Mouse (Mus musculus) embryonic facial prominence, embryonic 10.5 days (tissue): ENCODE data around the gene Phf21b. TPM values are rescaled to one million over a fixed set of nuclear protein-coding genes. Genes with fewer than 3 reads are reported as not detected.
A peak's percentile ranks its signal among the peaks of the same experiment; 100 is the strongest.

Experiments used
- DNase-seq: peaks from one replicate; pipeline ENCODE4 v3.0.0-alpha.2; 2017; ENCODE audit warnings: low spot score
- H3K27ac ChIP-seq: fragments of 300-500 bp; sonication (generic); replicated peaks from 2 replicates; pipeline ENCODE4 v1.5.1; 2016; ENCODE audit warnings: mild to moderate bottlenecking
- H3K27me3 ChIP-seq: fragments of 300-500 bp; sonication (generic); replicated peaks from 2 replicates; pipeline ENCODE4 v1.6.1; 2016; ENCODE audit warnings: low read depth, mild to moderate bottlenecking; ENCODE audit not compliant: poor library complexity, severe bottlenecking
- H3K36me3 ChIP-seq: fragments of 300-500 bp; sonication (generic); replicated peaks from 2 replicates; pipeline ENCODE4 v1.6.1; 2016; ENCODE audit warnings: mild to moderate bottlenecking, moderate library complexity
- H3K4me1 ChIP-seq: fragments of 300-500 bp; sonication (generic); 2 replicates; pipeline ENCODE4 v1.6.1; 2016
- H3K4me3 ChIP-seq: fragments of 300-500 bp; sonication (generic); 2 replicates; pipeline ENCODE4 v1.5.1; 2016; ENCODE audit warnings: mild to moderate bottlenecking, moderate library complexity
- H3K9me3 ChIP-seq: fragments of 300-500 bp; sonication (generic); 2 replicates; pipeline ENCODE4 v1.6.1; 2016; ENCODE audit warnings: mild to moderate bottlenecking
- WGBS: fragments of 180-500 bp; shearing (Covaris S2); methylation state at CpG from one replicate; pipeline ENCODE4 v1.1.7; 2016; 5-methylcytosine and 5-hydroxymethylcytosine counted together
- polyA plus RNA-seq: library from polyadenylated mRNA; unstranded; fragments of >200 nt; fragmentation: Nextera tagmentation; extraction: Ambion mirVana; gene quantifications from 2 replicates; pipeline ENCODE4 v1.2.1, GENCODE M21; 2016

Gene Phf21b
- polyA plus RNA-seq, 1 experiment from 2014 or later = 2.2 TPM

DNA sequence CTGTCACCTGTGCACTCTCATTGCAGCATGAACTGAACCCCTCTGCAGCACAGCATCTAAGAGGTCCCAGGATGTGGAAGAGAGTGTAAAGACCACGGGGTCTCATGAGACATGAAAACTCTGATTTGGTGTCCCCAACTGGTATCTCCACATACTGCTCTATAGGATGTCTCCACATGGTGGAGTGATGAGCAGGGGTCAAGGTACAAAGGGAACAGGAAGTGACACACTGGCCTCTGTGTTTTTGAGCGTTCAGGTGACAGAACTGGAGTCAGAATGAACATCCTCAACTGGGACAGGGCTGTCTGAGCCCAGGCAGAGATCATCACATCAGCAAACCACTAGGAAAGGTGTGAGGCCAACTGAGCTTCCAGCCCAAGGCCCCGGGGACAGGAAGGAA, 15.3 kb downstream of the Phf21b start:
- Histone ChIP-seq H3K4me1 (peaks cover 45% of the 10 kb centered on the region), H3K27ac (no peak overlapping the region), H3K27me3 (no peaks in the 10 kb centered on the region), H3K4me3 (no peak overlapping the region), H3K36me3 (peaks cover 10% of the 10 kb centered on the region; the same call in 1 of the 2 replicates), H3K9me3 (no peaks in the 10 kb centered on the region)
- no peak for DNase-seq
- WGBS = 66% methylated on average over 3 of the region's 3 CpGs

DNA sequence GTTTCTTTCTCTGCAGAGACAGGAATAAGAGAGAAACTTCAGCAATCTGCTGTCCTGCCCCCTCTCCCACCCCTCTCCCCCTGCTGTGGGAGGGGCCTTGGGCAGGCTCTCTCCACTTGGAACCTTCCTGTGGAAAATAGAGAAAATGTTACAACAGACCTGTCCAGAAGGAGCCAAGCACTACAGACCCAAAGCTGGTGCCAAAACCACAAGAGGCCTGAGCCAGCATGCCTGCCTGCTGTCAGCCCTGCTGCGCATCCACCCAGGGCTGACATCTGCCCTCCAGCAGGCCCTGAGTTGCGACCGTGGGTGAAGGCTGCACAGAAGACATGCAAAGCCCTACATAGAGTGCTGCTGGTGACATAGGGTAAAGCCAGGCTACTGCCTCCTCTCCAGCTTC, 16.3 kb downstream of the Phf21b start:
- no peaks in the 10 kb centered on the region for H3K27me3 ChIP-seq
- peaks cover 10% of the 10 kb centered on the region; the same call in 1 of the 2 replicates for H3K36me3 ChIP-seq
- no peak for DNase-seq
- no peaks in the 10 kb centered on the region for H3K9me3 ChIP-seq
- H3K4me1 ChIP-seq = peaks cover 35% of the 10 kb centered on the region
- WGBS = 86% methylated on average over 3 of the region's 3 CpGs
- H3K4me3 ChIP-seq = no peak overlapping the region
- H3K27ac ChIP-seq = no peak overlapping the region

GRCm38 (mm10) chr15:84837896-84838295, 18.0 kb downstream of the Phf21b start:
- Histone ChIP-seq H3K9me3 (no peaks in the 10 kb centered on the region), H3K27me3 (no peaks in the 10 kb centered on the region), H3K4me3 (no peak overlapping the region), H3K36me3 (peaks cover 10% of the 10 kb centered on the region; the same call in 1 of the 2 replicates), H3K4me1 (peaks cover 28% of the 10 kb centered on the region), H3K27ac (no peak overlapping the region)
- DNase-seq = no peak
- WGBS = 90% methylated on average over 6 of the region's 6 CpGs

GRCm38 (mm10) chr15:84829416-84829815, 26.4 kb downstream of the Phf21b start:
- 6% methylated on average over 15 of the region's 15 CpGs for WGBS

GRCm38 (mm10) chr15:84828603-84829002, 27.2 kb downstream of the Phf21b start:
- H3K27me3 ChIP-seq = no peaks in the 10 kb centered on the region
- H3K9me3 ChIP-seq = no peaks in the 10 kb centered on the region
- no peak for DNase-seq
- peaks cover 14% of the 10 kb centered on the region for H3K4me1 ChIP-seq
- peaks cover 4% of the 10 kb centered on the region; the same call in 1 of the 2 replicates for H3K36me3 ChIP-seq
- H3K27ac ChIP-seq = no peak overlapping the region
- H3K4me3 ChIP-seq = no peak overlapping the region
- WGBS = 92% methylated on average over 12 of the region's 12 CpGs

More at GRCm38 (mm10) chr15:84829416-84829815, 26.4 kb downstream of the Phf21b start:
- no peaks in the 10 kb centered on the region for H3K27me3 ChIP-seq
- no peaks in the 10 kb centered on the region for H3K9me3 ChIP-seq
- peaks cover 18% of the 10 kb centered on the region for H3K4me1 ChIP-seq
- peak; percentile 93 for DNase-seq
- no peak overlapping the region for H3K4me3 ChIP-seq
- no peak overlapping the region for H3K27ac ChIP-seq
- peaks cover 4% of the 10 kb centered on the region; the same call in 1 of the 2 replicates for H3K36me3 ChIP-seq

GRCm38 (mm10) chr15:84823086-84823485, 32.8 kb downstream of the Phf21b start:
- H3K27ac ChIP-seq = no peak overlapping the region
- WGBS = 92% methylated on average over 4 of the region's 4 CpGs
- H3K4me1 ChIP-seq = no peaks in the 10 kb centered on the region
- H3K36me3 ChIP-seq = peaks cover 4% of the 10 kb centered on the region; the same call in 1 of the 2 replicates
- H3K4me3 ChIP-seq = no peak overlapping the region
- no peak for DNase-seq
- no peaks in the 10 kb centered on the region for H3K9me3 ChIP-seq
- no peaks in the 10 kb centered on the region for H3K27me3 ChIP-seq

GRCm38 (mm10) chr15:84820811-84821210, 35.0 kb downstream of the Phf21b start:
- Histone ChIP-seq H3K36me3 (peaks cover 8% of the 10 kb centered on the region), H3K27ac (no peak overlapping the region), H3K9me3 (no peaks in the 10 kb centered on the region), H3K27me3 (no peaks in the 10 kb centered on the region), H3K4me1 (no peaks in the 10 kb centered on the region), H3K4me3 (no peak overlapping the region)
- WGBS = 91% methylated on average over 4 of the region's 4 CpGs
- no peak for DNase-seq

GRCm38 (mm10) chr15:84818284-84818683, 37.6 kb downstream of the Phf21b start:
- no peak for DNase-seq
- Histone ChIP-seq H3K36me3 (peaks cover 7% of the 10 kb centered on the region; the same call in 1 of the 2 replicates), H3K27ac (no peak overlapping the region), H3K4me1 (peaks cover 9% of the 10 kb centered on the region), H3K9me3 (no peaks in the 10 kb centered on the region), H3K27me3 (no peaks in the 10 kb centered on the region), H3K4me3 (no peak overlapping the region)
- 87% methylated on average over 11 of the region's 11 CpGs for WGBS

DNA sequence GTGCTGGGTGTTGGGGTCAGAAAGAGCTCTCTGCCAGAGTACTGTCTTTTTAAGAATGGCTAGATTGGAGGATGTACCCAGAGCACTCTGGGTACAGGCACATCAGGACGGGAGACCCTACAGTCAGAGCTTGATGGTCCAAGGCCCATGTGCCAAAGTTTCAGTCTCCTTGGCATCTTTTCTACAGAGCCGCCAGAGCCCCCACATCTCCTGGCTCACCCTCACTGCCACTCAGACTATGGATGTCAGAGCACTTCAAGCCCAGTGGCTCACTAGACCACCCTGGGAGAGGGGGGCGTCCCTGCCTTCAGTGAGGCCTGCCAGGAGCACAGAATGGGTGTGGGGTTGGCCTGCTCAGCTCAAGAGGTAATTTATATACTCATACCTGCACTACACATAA, 38.3 kb downstream of the Phf21b start:
- peaks cover 7% of the 10 kb centered on the region; the same call in 1 of the 2 replicates for H3K36me3 ChIP-seq
- 74% methylated on average over 3 of the region's 3 CpGs for WGBS

DNA sequence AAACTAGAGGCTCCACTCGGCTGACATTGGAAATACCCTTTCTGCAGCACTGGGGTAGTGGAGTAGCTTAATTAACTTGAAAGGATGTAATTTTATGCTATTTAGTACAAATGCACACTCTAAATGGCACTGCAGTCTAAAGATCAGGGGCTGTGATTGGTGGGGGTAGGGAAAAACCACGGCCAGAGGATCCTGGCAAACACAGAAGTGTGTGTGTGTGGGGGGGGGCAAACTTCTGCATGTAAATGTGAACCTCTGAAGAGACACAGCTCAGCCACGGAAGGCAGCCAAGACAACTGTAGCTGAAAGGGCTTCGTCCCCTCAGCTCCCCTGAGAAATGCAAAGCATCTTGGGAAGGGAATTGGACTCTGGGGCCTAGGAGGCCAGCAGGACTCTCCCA, 40.7 kb downstream of the Phf21b start:
- H3K4me3 ChIP-seq = no peak overlapping the region
- no peak for DNase-seq
- peaks cover 17% of the 10 kb centered on the region for H3K4me1 ChIP-seq
- no peaks in the 10 kb centered on the region for H3K27me3 ChIP-seq
- no peaks in the 10 kb centered on the region for H3K9me3 ChIP-seq
- H3K36me3 ChIP-seq = peaks cover 7% of the 10 kb centered on the region; the same call in 1 of the 2 replicates
- H3K27ac ChIP-seq = no peak overlapping the region
- WGBS = 47% methylated on average over 4 of the region's 4 CpGs

More for the DNA sequence above, 38.3 kb downstream of the Phf21b start:
- no peak for DNase-seq
- Histone ChIP-seq H3K27ac (no peak overlapping the region), H3K9me3 (no peaks in the 10 kb centered on the region), H3K27me3 (no peaks in the 10 kb centered on the region), H3K4me3 (no peak overlapping the region), H3K4me1 (peaks cover 12% of the 10 kb centered on the region)

DNA sequence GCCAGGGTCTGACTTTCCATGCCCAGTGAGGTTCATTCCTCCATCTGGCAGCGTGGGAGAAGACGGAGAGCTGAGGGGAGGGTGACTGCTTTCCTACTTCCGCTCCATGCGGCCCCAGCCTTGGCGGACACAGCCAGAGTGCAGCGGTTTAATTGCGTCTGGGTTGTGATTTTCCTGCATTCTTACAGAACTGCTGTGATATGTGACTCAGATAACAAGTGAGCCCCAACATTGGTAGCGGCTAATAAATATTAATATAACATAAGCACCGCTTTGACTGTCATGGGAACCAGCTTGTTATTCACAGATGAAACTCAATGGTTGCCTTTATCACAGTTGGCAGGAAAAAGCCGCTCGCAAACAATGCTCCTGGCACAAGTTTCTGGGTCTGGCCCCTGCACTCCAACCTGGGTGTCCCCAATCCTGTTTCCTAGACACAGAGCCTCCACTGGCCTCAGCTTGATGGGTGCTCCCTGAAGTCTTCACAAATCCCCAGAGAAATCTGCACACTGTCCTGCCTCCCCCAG, 43.0 kb downstream of the Phf21b start:
- peaks cover 17% of the 10 kb centered on the region for H3K4me1 ChIP-seq
- H3K27me3 ChIP-seq = no peaks in the 10 kb centered on the region
- no peak overlapping the region for H3K4me3 ChIP-seq
- H3K36me3 ChIP-seq = peaks cover 9% of the 10 kb centered on the region
- H3K9me3 ChIP-seq = no peaks in the 10 kb centered on the region
- WGBS = 87% methylated on average over 11 of the region's 11 CpGs
- no peak for DNase-seq
- no peak overlapping the region for H3K27ac ChIP-seq

GRCm38 (mm10) chr15:84811126-84811525, 44.7 kb downstream of the Phf21b start:
- no peaks in the 10 kb centered on the region for H3K27me3 ChIP-seq
- no peak for DNase-seq
- no peak overlapping the region for H3K27ac ChIP-seq
- H3K36me3 ChIP-seq = peaks cover 21% of the 10 kb centered on the region
- no peaks in the 10 kb centered on the region for H3K9me3 ChIP-seq
- 80% methylated on average over 5 of the region's 5 CpGs for WGBS
- H3K4me3 ChIP-seq = no peak overlapping the region
- H3K4me1 ChIP-seq = peaks cover 17% of the 10 kb centered on the region

GRCm38 (mm10) chr15:84809275-84809952, 46.4 kb downstream of the Phf21b start:
- no peak for DNase-seq
- Histone ChIP-seq H3K9me3 (no peaks in the 10 kb centered on the region), H3K27ac (no peak overlapping the region), H3K36me3 (peaks cover 37% of the 10 kb centered on the region), H3K4me1 (peaks cover 8% of the 10 kb centered on the region), H3K4me3 (no peak overlapping the region), H3K27me3 (no peaks in the 10 kb centered on the region)
- 87% methylated on average over 21 of the region's 21 CpGs for WGBS
